Mouse (Mus musculus) MEL (cell line): ENCODE measurements around the gene Mea1. TPM values are rescaled to one million over a fixed set of nuclear protein-coding genes. Genes with fewer than 3 reads are reported as not detected.
A peak's percentile ranks its signal among the peaks of the same experiment; 100 is the strongest.

Experiments
- DNase-seq: peaks from one replicate; pipeline ENCODE4 v3.0.0; 2011; ENCODE audit warnings: low read depth, low spot score
- H3K27ac ChIP-seq: 2 replicates; pipeline ENCODE4 v1.5.1; 2012; ENCODE audit warnings: low read depth, mild to moderate bottlenecking, control low read depth, low read length, moderate library complexity; ENCODE audit not compliant: control insufficient read depth
- H3K27me3 ChIP-seq, 2 experiments: fragments of 150-350 bp in 1 of 2; sonication (generic) in 1 of 2; 2 replicates each; pipeline ENCODE4 v1.6.1; 2012; ENCODE audit warnings: low read length in 2 of 2, mild to moderate bottlenecking in 2 of 2, improper control_type of control experiment in 1 of 2, moderate library complexity in 1 of 2; ENCODE audit not compliant: insufficient read depth in 2 of 2, control insufficient read depth in 1 of 2
- H3K36me3 ChIP-seq, 2 experiments: 2 replicates each; pipeline ENCODE4 v1.6.1; 2012 to 2014; ENCODE audit warnings: low read length in 2 of 2, improper control_type of control experiment in 1 of 2, inconsistent platforms in 1 of 2, mild to moderate bottlenecking in 1 of 2; ENCODE audit not compliant: insufficient read depth in 2 of 2, control insufficient read depth in 1 of 2
- H3K4me1 ChIP-seq, 2 experiments: fragments of 150-350 bp in 1 of 2; sonication (generic) in 1 of 2; 2 replicates each; pipeline ENCODE4 v1.6.1; 2012; ENCODE audit warnings: low read length in 2 of 2, improper control_type of control experiment in 1 of 2, mild to moderate bottlenecking in 1 of 2; ENCODE audit not compliant: insufficient read depth in 2 of 2, control insufficient read depth in 1 of 2
- H3K4me3 ChIP-seq, 2 experiments: fragments of 150-350 bp in 1 of 2; sonication (generic) in 1 of 2; 2 replicates each; pipeline ENCODE4 v1.5.1; 2012; ENCODE audit warnings: low read depth in 2 of 2, low read length in 2 of 2, mild to moderate bottlenecking in 2 of 2, moderate library complexity in 2 of 2, control low read depth in 1 of 2, improper control_type of control experiment in 1 of 2; ENCODE audit not compliant: control insufficient read depth in 1 of 2, insufficient read depth in 1 of 2
- H3K79me2 ChIP-seq: 2 replicates; pipeline ENCODE4 v1.6.1; 2012; ENCODE audit warnings: mild to moderate bottlenecking, low read length, moderate library complexity; ENCODE audit not compliant: control insufficient read depth, poor library complexity, insufficient read depth
- H3K9ac ChIP-seq: 2 replicates; pipeline ENCODE4 v1.6.1; 2012; ENCODE audit warnings: low read depth, mild to moderate bottlenecking, control low read depth, low read length, moderate library complexity; ENCODE audit not compliant: control insufficient read depth, poor library complexity, severe bottlenecking
- H3K9me3 ChIP-seq: fragments of 150-350 bp; sonication (generic); replicated peaks from 2 replicates; pipeline ENCODE4 v1.6.1; 2012; ENCODE audit warnings: mild to moderate bottlenecking, low read length, improper control_type of control experiment, moderate library complexity; ENCODE audit not compliant: insufficient read depth
- CHD2 ChIP-seq: IDR thresholded peaks from 2 replicates; pipeline ENCODE4 v1.6.1; 2011; ENCODE audit warnings: low read length, improper control_type of control experiment
- E2F4 ChIP-seq: IDR thresholded peaks from 2 replicates; pipeline ENCODE4 v1.6.1; 2011; ENCODE audit warnings: low read depth, low read length, improper control_type of control experiment, borderline replicate concordance
- ELF1 ChIP-seq: IDR thresholded peaks from 2 replicates; pipeline ENCODE4 v1.6.1; 2014; ENCODE audit warnings: low read depth, mild to moderate bottlenecking, inconsistent platforms, low read length, improper control_type of control experiment, moderate library complexity
- GATA1 ChIP-seq: IDR thresholded peaks from 2 replicates; pipeline ENCODE4 v1.6.1; 2011; ENCODE audit warnings: low read depth, low read length, improper control_type of control experiment
- HCFC1 ChIP-seq: IDR thresholded peaks from 2 replicates; pipeline ENCODE4 v1.6.1; 2012; ENCODE audit warnings: low read depth, mild to moderate bottlenecking, inconsistent platforms, low read length, improper control_type of control experiment, moderate library complexity
- JUND ChIP-seq: IDR thresholded peaks from 2 replicates; pipeline ENCODE4 v1.6.1; 2011; ENCODE audit warnings: low read depth, mild to moderate bottlenecking, improper control_type of control experiment, low read length
- KAT2A ChIP-seq: conservative IDR thresholded peaks from 2 replicates; pipeline ENCODE4 v1.6.1; 2012; ENCODE audit warnings: low read depth, low read length, improper control_type of control experiment, inconsistent platforms
- MAX ChIP-seq: IDR thresholded peaks from 2 replicates; pipeline ENCODE4 v1.6.1; 2011; ENCODE audit warnings: low read length, improper control_type of control experiment
- MAZ ChIP-seq: IDR thresholded peaks from 2 replicates; pipeline ENCODE4 v1.6.1; 2012; ENCODE audit warnings: low read depth, mild to moderate bottlenecking, inconsistent platforms, low read length, improper control_type of control experiment
- MEF2A ChIP-seq: IDR thresholded peaks from 2 replicates; pipeline ENCODE4 v1.6.1; 2014; ENCODE audit warnings: low read depth, mild to moderate bottlenecking, inconsistent platforms, low read length, improper control_type of control experiment; ENCODE audit not compliant: poor library complexity, insufficient replicate concordance, severe bottlenecking; ENCODE audit errors: extremely low read depth
- MYB ChIP-seq: IDR thresholded peaks from 2 replicates; pipeline ENCODE4 v1.6.1; 2011; ENCODE audit warnings: mild to moderate bottlenecking, low read depth, low read length, improper control_type of control experiment
- MYC ChIP-seq: IDR thresholded peaks from 2 replicates; pipeline ENCODE4 v1.6.1; 2011; ENCODE audit warnings: low read depth, mild to moderate bottlenecking, low read length, improper control_type of control experiment, moderate library complexity
- NELFE ChIP-seq: IDR thresholded peaks from 2 replicates; pipeline ENCODE4 v1.6.1; 2011; ENCODE audit warnings: low read depth, low read length, improper control_type of control experiment
- NRF1 ChIP-seq: IDR thresholded peaks from 2 replicates; pipeline ENCODE4 v1.6.1; 2014; ENCODE audit warnings: low read depth, mild to moderate bottlenecking, inconsistent platforms, low read length, improper control_type of control experiment, moderate library complexity; ENCODE audit not compliant: poor library complexity, insufficient read depth, severe bottlenecking
- POLR2A ChIP-seq, 2 experiments: IDR thresholded peaks; 2 replicates each; pipeline ENCODE4 v1.6.1; 2011 to 2012; ENCODE audit warnings: low read length in 2 of 2, mild to moderate bottlenecking in 2 of 2, control low read depth in 1 of 2, improper control_type of control experiment in 1 of 2, low read depth in 1 of 2, moderate library complexity in 1 of 2; ENCODE audit not compliant: control insufficient read depth in 1 of 2, insufficient read depth in 1 of 2, poor library complexity in 1 of 2
- POLR2AphosphoS2 ChIP-seq: IDR thresholded peaks from 2 replicates; pipeline ENCODE4 v1.6.1; 2011; ENCODE audit warnings: low read length, improper control_type of control experiment
- POLR2AphosphoS5 ChIP-seq: IDR thresholded peaks from 2 replicates; pipeline ENCODE4 v1.6.1; 2012; ENCODE audit warnings: low read depth, borderline replicate concordance, mild to moderate bottlenecking, inconsistent platforms, low read length, moderate library complexity, mixed read lengths
- RAD21 ChIP-seq: IDR thresholded peaks from 2 replicates; pipeline ENCODE4 v1.6.1; 2011; ENCODE audit warnings: mild to moderate bottlenecking, low read depth, low read length, improper control_type of control experiment
- RCOR1 ChIP-seq: IDR thresholded peaks from 2 replicates; pipeline ENCODE4 v1.6.1; 2012; ENCODE audit warnings: low read depth, mild to moderate bottlenecking, inconsistent platforms, low read length, improper control_type of control experiment
- SMC3 ChIP-seq: IDR thresholded peaks from 2 replicates; pipeline ENCODE4 v1.6.1; 2011; ENCODE audit warnings: low read depth, low read length, improper control_type of control experiment
- TAL1 ChIP-seq: IDR thresholded peaks from 2 replicates; pipeline ENCODE4 v1.6.1; 2012; ENCODE audit warnings: mild to moderate bottlenecking, inconsistent platforms, low read length, moderate library complexity, mixed read lengths
- UBTF ChIP-seq: IDR thresholded peaks from 2 replicates; pipeline ENCODE4 v1.6.1; 2012; ENCODE audit warnings: low read depth, mild to moderate bottlenecking, inconsistent platforms, low read length, improper control_type of control experiment, moderate library complexity, borderline replicate concordance; ENCODE audit not compliant: insufficient read depth
- USF1 ChIP-seq: IDR thresholded peaks from 2 replicates; pipeline ENCODE4 v1.6.1; 2014; ENCODE audit warnings: low read depth, mild to moderate bottlenecking, inconsistent platforms, low read length, improper control_type of control experiment, moderate library complexity
- USF2 ChIP-seq, 2 experiments: IDR thresholded peaks; 2 replicates each; pipeline ENCODE4 v1.6.1; 2011 to 2012; ENCODE audit warnings: improper control_type of control experiment in 2 of 2, low read length in 2 of 2, borderline replicate concordance in 1 of 2, inconsistent platforms in 1 of 2, low read depth in 1 of 2, mild to moderate bottlenecking in 1 of 2; ENCODE audit not compliant: insufficient read depth in 1 of 2
- ZKSCAN1 ChIP-seq: IDR thresholded peaks from 2 replicates; pipeline ENCODE4 v1.6.1; 2012; ENCODE audit warnings: low read depth, mild to moderate bottlenecking, inconsistent platforms, low read length, improper control_type of control experiment, moderate library complexity
- ZNF384 ChIP-seq: IDR thresholded peaks from 2 replicates; pipeline ENCODE4 v1.6.1; 2012; ENCODE audit warnings: low read depth, mild to moderate bottlenecking, inconsistent platforms, low read length, improper control_type of control experiment
- polyA plus RNA-seq, 2 experiments: library from polyadenylated mRNA; stranded (reverse) in 1 of 2; unstranded in 1 of 2; fragments of >175 nt in 1 of 2; fragments of >200 nt in 1 of 2; gene quantifications; 2 replicates each; pipeline versions ENCODE4 v1.2.1 to v1.2.4; 2012; ENCODE audit warnings: low replicate concordance in 2 of 2, low read depth in 1 of 2; ENCODE audit not compliant: insufficient read length in 2 of 2, insufficient read depth in 1 of 2, missing spikeins in 1 of 2
- total RNA-seq: library from RNA; depleted of rRNA; stranded (reverse); fragments of 300-350 nt; gene quantifications from 2 replicates; pipeline ENCODE4 v1.2.3, GENCODE M21; 2012

The Mea1 gene
- total and polyA plus RNA-seq, 3 experiments = 84.0 to 124 TPM; not detected in 1

DNA sequence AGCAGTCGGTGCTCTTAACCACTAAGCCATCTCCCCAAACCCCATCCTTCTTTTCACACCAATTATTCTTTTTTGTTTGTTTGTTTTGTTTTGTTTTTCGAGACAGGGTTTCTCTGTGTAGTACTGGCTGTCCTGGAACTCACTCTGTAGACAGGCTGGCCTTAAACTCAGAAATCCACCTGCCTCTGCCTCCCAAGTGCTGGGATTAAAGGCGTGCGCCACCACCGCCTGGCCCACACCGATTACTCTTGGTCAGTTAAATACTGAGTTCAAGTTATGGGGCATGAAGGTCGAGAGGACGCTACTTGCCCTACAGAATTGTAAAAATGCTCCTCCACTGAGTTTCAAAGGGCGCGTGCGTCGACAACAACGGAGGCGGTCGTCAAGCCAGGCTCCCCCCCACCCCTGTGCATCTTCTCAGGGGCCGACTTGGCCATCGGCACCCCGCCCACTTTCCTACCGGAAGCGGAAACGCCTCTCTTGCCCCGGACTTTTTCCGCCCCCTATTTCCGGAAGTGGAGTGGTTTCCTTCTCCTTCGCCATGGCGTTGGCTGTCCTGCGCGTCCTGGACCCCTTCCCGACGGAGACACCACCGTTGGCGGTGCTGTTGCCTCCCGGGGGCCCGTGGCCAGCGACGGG, 32.5 kb downstream of the Mea1 start, which contains the start of gene Pex6 (continued):
- TF ChIP-seq NELFE (peak; percentile 87), ELF1 (peak; percentile 95), RCOR1 (peak; percentile 29; the same call in 1 of the 2 replicates), RAD21 (no peak), ZNF384 (no peak), E2F4 (no peak), USF1 (no peak), CHD2 (no peak), UBTF (no peak), MYB (no peak), POLR2A (IDR thresholded peaks at IDR 0.05; ENCODE audit: control insufficient read depth in 1 of 2, insufficient read depth in 1 of 2, low read depth in 1 of 2, low read length in 2 of 2, poor library complexity in 1 of 2) (peak in 1 of 2 experiments; percentile 87; a peak in 2 of 4 replicates), MAX (peak; percentile 32; the same call in 1 of the 2 replicates), ZKSCAN1 (no peak), HCFC1 (peak; percentile 91), POLR2AphosphoS5 (no peak), GATA1 (no peak), TAL1 (no peak), MEF2A (no peak), KAT2A (peak; percentile 65; the same call in 1 of the 2 replicates), MAZ (peak; percentile 70; the same call in 1 of the 2 replicates), POLR2AphosphoS2 (peak; percentile 67; the same call in 1 of the 2 replicates)

DNA sequence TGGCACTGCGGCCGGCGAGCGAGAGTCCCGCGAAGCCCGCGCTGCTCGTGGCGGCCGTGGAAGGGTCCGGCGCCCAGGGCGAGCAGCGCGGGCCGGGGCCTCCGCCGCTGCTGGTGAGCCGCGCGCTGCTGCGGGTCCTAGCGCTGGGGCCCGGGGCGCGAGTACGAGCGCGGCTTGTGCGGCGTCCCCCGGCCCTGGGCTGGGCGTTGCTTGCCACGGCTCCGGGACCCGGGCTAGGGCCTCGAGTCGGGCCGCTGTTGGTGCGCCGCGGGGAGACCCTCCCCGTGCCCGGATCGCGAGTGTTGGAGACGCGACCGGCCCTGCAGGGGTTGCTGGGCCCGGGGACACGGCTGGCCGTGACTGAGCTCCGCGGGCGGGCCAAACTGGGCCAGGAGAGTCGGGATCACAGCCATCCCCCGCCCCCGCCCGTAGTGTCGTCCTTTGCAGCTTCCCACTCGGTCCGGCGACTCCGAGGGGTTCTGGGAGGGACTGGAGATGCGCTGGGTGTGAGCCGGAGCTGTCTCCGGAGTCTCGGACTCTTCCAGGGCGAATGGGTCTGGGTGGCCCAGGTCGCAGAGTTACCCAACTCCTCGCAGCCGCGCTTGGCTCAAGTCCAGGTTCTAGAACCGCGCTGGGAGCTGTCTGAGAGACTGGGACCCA, 33.1 kb downstream of the Mea1 start:
- Histone ChIP-seq H3K36me3 (peaks cover 4 to 6% of the 10 kb centered on the region in 2 experiments), H3K79me2 (peaks cover 21% of the 10 kb centered on the region), H3K9ac (peak overlapping the region; percentile 99), H3K27ac (peak overlapping the region; percentile 70), H3K4me3 (peak overlapping the region; percentile 84 to 99), H3K4me1 (peaks cover 0 to 16% of the 10 kb centered on the region in 2 experiments; a peak in 2 of 4 replicates), H3K9me3 (no peaks in the 10 kb centered on the region), H3K27me3 (no peaks in the 10 kb centered on the region)
- peak; percentile 59 for DNase-seq
- TF ChIP-seq NELFE (no peak), SMC3 (no peak), KAT2A (no peak), MEF2A (no peak), NRF1 (no peak), JUND (no peak), POLR2AphosphoS2 (no peak), CHD2 (no peak), POLR2AphosphoS5 (no peak), E2F4 (no peak), MYC (no peak), USF2 (IDR thresholded peaks at IDR 0.05; ENCODE audit: borderline replicate concordance in 1 of 2, insufficient read depth in 1 of 2, low read depth in 1 of 2, low read length in 2 of 2) (no peak)
